Mouse (Mus musculus): ENCODE data around the gene Asl. TPM values are rescaled to one million over a fixed set of nuclear protein-coding genes. Genes with fewer than 3 reads are reported as not detected.

Asl gene
- total and polyA plus RNA-seq, 3 experiments = 3.2 to 5.9 (median 4.6) TPM

- TF ChIP-seq POLR2A (IDR thresholded peaks at IDR 0.05; ENCODE audit: insufficient read depth, low read depth, low read length) = no peak
- no peak for TF ChIP-seq CTCF (IDR thresholded peaks at IDR 0.05)
- no peak for TF ChIP-seq EP300 (IDR thresholded peaks at IDR 0.05; ENCODE audit: insufficient read depth, low read depth, low read length)
- 93% methylated on average over 4 of the region's 4 CpGs for WGBS
- no peak for DNase-seq
- Histone ChIP-seq H3K27me3 (ENCODE audit: control insufficient read depth, insufficient read depth, low read length) (no peaks in the 10 kb centered on the region), H3K79me2 (replicated peaks; ENCODE audit: control insufficient read depth, insufficient read depth, low read length) (no peaks in the 10 kb centered on the region; the same call in 1 of the 2 replicates), H3K4me3 (no peak overlapping the region), H3K9ac (ENCODE audit: low read depth, low read length) (no peak overlapping the region), H3K4me1 (ENCODE audit: control insufficient read depth, insufficient read depth, low read length) (no peaks in the 10 kb centered on the region; the same call in 1 of the 2 replicates), H3K36me3 (ENCODE audit: control insufficient read depth, insufficient read depth, low read length) (no peaks in the 10 kb centered on the region), H3K27ac (no peak overlapping the region)
- intact Hi-C loops (cut with DNase I) = no loop called here
Observed at GRCm38 (mm10) chr5:129977768-129978167, 51.3 kb downstream of the Asl start.

GRCm38 (mm10) chr5:129974866-129975311 is 54.2 kb downstream of the Asl start:
- no peaks in the 10 kb centered on the region; the same call in 1 of the 2 replicates for H3K79me2 ChIP-seq (replicated peaks; ENCODE audit: control insufficient read depth, insufficient read depth, low read length)
- intact Hi-C loops (cut with DNase I) = no loop called here
- no peaks in the 10 kb centered on the region for H3K36me3 ChIP-seq (ENCODE audit: control insufficient read depth, insufficient read depth, low read length)
- H3K4me3 ChIP-seq = no peak overlapping the region
- no peaks in the 10 kb centered on the region for H3K27me3 ChIP-seq (ENCODE audit: control insufficient read depth, insufficient read depth, low read length)
- DNase-seq = no peak
- H3K27ac ChIP-seq = no peak overlapping the region
- H3K9ac ChIP-seq (ENCODE audit: low read depth, low read length) = no peak overlapping the region
- TF ChIP-seq POLR2A (IDR thresholded peaks at IDR 0.05; ENCODE audit: insufficient read depth, low read depth, low read length) (no peak), CTCF (IDR thresholded peaks at IDR 0.05) (no peak), EP300 (IDR thresholded peaks at IDR 0.05; ENCODE audit: insufficient read depth, low read depth, low read length) (no peak)
- 87% methylated on average over 4 of the region's 4 CpGs for WGBS
- no peaks in the 10 kb centered on the region; the same call in 1 of the 2 replicates for H3K4me1 ChIP-seq (ENCODE audit: control insufficient read depth, insufficient read depth, low read length)

- no peak for TF ChIP-seq CTCF (IDR thresholded peaks at IDR 0.05)
- no peak for TF ChIP-seq EP300 (IDR thresholded peaks at IDR 0.05; ENCODE audit: insufficient read depth, low read depth, low read length)
- TF ChIP-seq POLR2A (IDR thresholded peaks at IDR 0.05; ENCODE audit: insufficient read depth, low read depth, low read length) = no peak
- H3K27me3 ChIP-seq (ENCODE audit: control insufficient read depth, insufficient read depth, low read length) = no peaks in the 10 kb centered on the region
- WGBS = 82% methylated on average over 4 of the region's 4 CpGs
- H3K4me3 ChIP-seq = no peak overlapping the region
- H3K36me3 ChIP-seq (ENCODE audit: control insufficient read depth, insufficient read depth, low read length) = no peaks in the 10 kb centered on the region
- no peak overlapping the region for H3K9ac ChIP-seq (ENCODE audit: low read depth, low read length)
- no peaks in the 10 kb centered on the region; the same call in 1 of the 2 replicates for H3K4me1 ChIP-seq (ENCODE audit: control insufficient read depth, insufficient read depth, low read length)
- H3K79me2 ChIP-seq (replicated peaks; ENCODE audit: control insufficient read depth, insufficient read depth, low read length) = no peaks in the 10 kb centered on the region; the same call in 1 of the 2 replicates
- no peak for DNase-seq
- H3K27ac ChIP-seq = no peak overlapping the region
- intact Hi-C loops (cut with DNase I) = no loop called here
Observed at GRCm38 (mm10) chr5:129974354-129974753, 54.7 kb downstream of the Asl start.

GRCm38 (mm10) chr5:129971491-129971890 is 57.6 kb downstream of the Asl start:
- Histone ChIP-seq H3K36me3 (ENCODE audit: control insufficient read depth, insufficient read depth, low read length) (no peaks in the 10 kb centered on the region), H3K4me3 (no peak overlapping the region), H3K79me2 (replicated peaks; ENCODE audit: control insufficient read depth, insufficient read depth, low read length) (no peaks in the 10 kb centered on the region; the same call in 1 of the 2 replicates), H3K27ac (no peak overlapping the region), H3K27me3 (ENCODE audit: control insufficient read depth, insufficient read depth, low read length) (no peaks in the 10 kb centered on the region), H3K4me1 (ENCODE audit: control insufficient read depth, insufficient read depth, low read length) (no peaks in the 10 kb centered on the region), H3K9ac (ENCODE audit: low read depth, low read length) (no peak overlapping the region)
- intact Hi-C loops (cut with DNase I) = no loop called here
- 65% methylated on average over 4 of the region's 4 CpGs for WGBS
- no peak for TF ChIP-seq POLR2A (IDR thresholded peaks at IDR 0.05; ENCODE audit: insufficient read depth, low read depth, low read length)
- no peak for TF ChIP-seq CTCF (IDR thresholded peaks at IDR 0.05)
- TF ChIP-seq EP300 (IDR thresholded peaks at IDR 0.05; ENCODE audit: insufficient read depth, low read depth, low read length) = no peak
- no peak for DNase-seq

- Histone ChIP-seq H3K27me3 (ENCODE audit: control insufficient read depth, insufficient read depth, low read length) (no peaks in the 10 kb centered on the region), H3K9ac (ENCODE audit: low read depth, low read length) (no peak overlapping the region), H3K79me2 (replicated peaks; ENCODE audit: control insufficient read depth, insufficient read depth, low read length) (no peaks in the 10 kb centered on the region), H3K27ac (no peak overlapping the region), H3K4me3 (no peak overlapping the region), H3K36me3 (ENCODE audit: control insufficient read depth, insufficient read depth, low read length) (no peaks in the 10 kb centered on the region), H3K4me1 (ENCODE audit: control insufficient read depth, insufficient read depth, low read length) (no peaks in the 10 kb centered on the region)
- WGBS = 68% methylated on average over 7 of the region's 7 CpGs
- intact Hi-C loops (cut with DNase I) = no loop called here
- TF ChIP-seq POLR2A (IDR thresholded peaks at IDR 0.05; ENCODE audit: insufficient read depth, low read depth, low read length) = no peak
- no peak for TF ChIP-seq CTCF (IDR thresholded peaks at IDR 0.05)
- no peak for TF ChIP-seq EP300 (IDR thresholded peaks at IDR 0.05; ENCODE audit: insufficient read depth, low read depth, low read length)
- no peak for DNase-seq
Observed at GRCm38 (mm10) chr5:129968417-129968816, 60.6 kb downstream of the Asl start.

- WGBS = 84% methylated on average over 3 of the region's 3 CpGs
Observed at GRCm38 (mm10) chr5:129966448-129966847, 62.6 kb downstream of the Asl start.

More at GRCm38 (mm10) chr5:129966448-129966847, 62.6 kb downstream of the Asl start:
- no peak overlapping the region for H3K9ac ChIP-seq (ENCODE audit: low read depth, low read length)
- H3K4me1 ChIP-seq (ENCODE audit: control insufficient read depth, insufficient read depth, low read length) = no peaks in the 10 kb centered on the region
- no peaks in the 10 kb centered on the region for H3K27me3 ChIP-seq (ENCODE audit: control insufficient read depth, insufficient read depth, low read length)
- H3K27ac ChIP-seq = no peak overlapping the region
- DNase-seq = no peak
- TF ChIP-seq POLR2A (IDR thresholded peaks at IDR 0.05; ENCODE audit: insufficient read depth, low read depth, low read length) (no peak), CTCF (IDR thresholded peaks at IDR 0.05) (no peak), EP300 (IDR thresholded peaks at IDR 0.05; ENCODE audit: insufficient read depth, low read depth, low read length) (no peak)
- no peaks in the 10 kb centered on the region for H3K79me2 ChIP-seq (replicated peaks; ENCODE audit: control insufficient read depth, insufficient read depth, low read length)
- H3K36me3 ChIP-seq (ENCODE audit: control insufficient read depth, insufficient read depth, low read length) = no peaks in the 10 kb centered on the region
- H3K4me3 ChIP-seq = no peak overlapping the region
- intact Hi-C loops (cut with DNase I) = no loop called here

Measured in heart, adult 2 months (tissue).